Mouse (Mus musculus) liver, adult 2 months (tissue): ENCODE data around the gene Hadh.

ENCODE experiments used
- CTCF ChIP-seq: fragments of 200-500 bp; IDR thresholded peaks from 2 replicates; pipeline ENCODE4 v1.5.1; 2011; ENCODE audit warnings: low read depth, low read length, control low read depth
- POLR2A ChIP-seq: fragments of 200-500 bp; IDR thresholded peaks from 2 replicates; pipeline ENCODE4 v1.6.1; 2011; ENCODE audit warnings: low read length, control low read depth; ENCODE audit not compliant: insufficient read depth; ENCODE audit errors: extremely low read depth

DNA sequence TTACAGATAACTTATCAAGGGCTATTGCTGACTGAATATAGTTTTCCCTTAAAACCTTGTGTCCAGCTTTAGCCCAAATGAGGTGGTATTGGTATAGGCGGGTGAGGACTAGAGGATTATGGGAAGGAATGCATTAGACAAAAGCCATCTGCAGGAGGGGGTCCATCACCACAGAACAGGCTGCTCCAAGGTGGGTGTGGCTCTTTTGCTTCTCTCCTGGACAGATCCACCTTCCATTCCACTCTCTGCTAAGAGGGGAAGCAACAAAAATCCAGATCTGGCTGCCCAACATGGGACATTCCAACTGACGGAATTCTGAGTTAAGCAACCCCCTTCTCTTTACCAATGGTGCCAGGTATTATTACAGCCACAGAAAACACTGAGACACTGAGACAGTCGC is 13.0 kb downstream of the Hadh start:
- TF ChIP-seq POLR2A (no peak), CTCF (no peak)
